Mouse (Mus musculus) gastrocnemius, postnatal 4 days (tissue): ENCODE measurements at regions not wholly inside any gene's neighbourhood (a gene's known extent, or its start where the extent isn't known, plus 50 kb on each side); places are given as distances from the start of the nearest gene placed in this dataset.

Experiments used
- DNase-seq, 2 experiments: peaks; one replicate each; pipeline ENCODE4 v3.0.0; 2021 to 2022; ENCODE audit warnings: low spot score in 2 of 2, mixed read lengths in 2 of 2

DNA sequence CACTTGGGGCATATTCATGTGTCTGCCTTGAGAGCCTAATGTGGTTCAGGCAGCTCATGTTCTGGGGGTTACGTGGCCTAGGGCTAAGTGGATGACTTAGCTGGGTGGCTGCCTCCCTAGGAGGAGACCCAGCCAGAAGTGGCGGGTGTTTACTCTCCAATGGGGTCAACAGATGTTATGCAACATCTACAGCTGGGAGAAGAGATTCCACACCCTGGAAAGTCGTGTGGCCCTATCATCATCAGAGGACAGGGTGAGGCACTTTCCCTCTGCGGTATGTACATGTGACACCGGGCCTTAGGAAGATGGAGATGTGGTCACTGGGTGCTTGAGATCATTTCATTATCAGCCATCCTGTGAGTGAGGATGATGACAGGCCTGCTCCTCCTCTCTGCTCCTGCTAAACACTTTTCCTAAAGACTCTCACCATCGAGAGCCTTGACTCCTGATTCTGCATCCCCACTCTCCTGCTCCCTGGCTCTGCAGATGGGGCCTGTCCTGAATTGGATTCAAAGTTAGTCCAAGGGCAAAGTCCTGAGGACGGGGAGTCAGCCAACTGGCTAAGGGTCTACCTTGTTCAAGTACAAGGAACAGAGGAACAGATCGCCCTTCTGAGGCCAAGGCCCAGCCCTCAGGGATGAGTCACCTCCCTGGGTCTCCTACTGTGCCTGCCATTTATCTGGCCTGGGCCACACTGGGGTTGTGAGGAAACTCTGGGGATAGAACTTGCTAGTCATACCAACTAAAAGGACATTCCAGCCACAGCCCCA is 99.8 kb upstream of the Cops8 start:
- DNase-seq: no peak

- no peak for DNase-seq
Measured at GRCm38 (mm10) chr1:90504583-90505080, 98.1 kb upstream of the Cops8 start.

- DNase-seq: no peak
Measured at GRCm38 (mm10) chr1:90505599-90505998, 97.2 kb upstream of the Cops8 start.

GRCm38 (mm10) chr1:90506582-90506981 is 96.2 kb upstream of the Cops8 start:
- no peak for DNase-seq

- DNase-seq: no peak
Measured at GRCm38 (mm10) chr1:90509371-90509770, 93.4 kb upstream of the Cops8 start.

GRCm38 (mm10) chr1:90513442-90514070 is 89.2 kb upstream of the Cops8 start:
- DNase-seq: no peak

DNA sequence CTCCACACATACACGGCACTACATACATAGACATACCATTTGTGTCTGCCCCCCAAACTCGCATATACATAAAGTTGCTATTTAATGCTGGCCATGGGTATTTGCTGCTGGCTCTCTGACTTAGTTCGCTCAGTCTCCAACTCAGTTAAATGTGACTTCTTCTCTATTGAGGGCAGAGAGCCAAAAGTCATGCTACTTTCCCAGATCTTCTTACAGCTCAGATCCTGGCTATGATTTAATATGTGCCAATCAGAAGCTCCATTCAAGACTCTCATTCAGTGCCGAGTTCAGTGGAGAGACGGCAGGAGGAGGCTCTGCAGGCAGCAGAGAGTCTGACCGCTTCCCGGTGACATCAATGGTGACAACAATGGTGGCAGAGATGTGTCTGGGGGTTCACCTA is 88.6 kb upstream of the Cops8 start:
- DNase-seq: no peak

GRCm38 (mm10) chr1:90518584-90519265 is 84.1 kb upstream of the Cops8 start:
- no peak for DNase-seq

DNA sequence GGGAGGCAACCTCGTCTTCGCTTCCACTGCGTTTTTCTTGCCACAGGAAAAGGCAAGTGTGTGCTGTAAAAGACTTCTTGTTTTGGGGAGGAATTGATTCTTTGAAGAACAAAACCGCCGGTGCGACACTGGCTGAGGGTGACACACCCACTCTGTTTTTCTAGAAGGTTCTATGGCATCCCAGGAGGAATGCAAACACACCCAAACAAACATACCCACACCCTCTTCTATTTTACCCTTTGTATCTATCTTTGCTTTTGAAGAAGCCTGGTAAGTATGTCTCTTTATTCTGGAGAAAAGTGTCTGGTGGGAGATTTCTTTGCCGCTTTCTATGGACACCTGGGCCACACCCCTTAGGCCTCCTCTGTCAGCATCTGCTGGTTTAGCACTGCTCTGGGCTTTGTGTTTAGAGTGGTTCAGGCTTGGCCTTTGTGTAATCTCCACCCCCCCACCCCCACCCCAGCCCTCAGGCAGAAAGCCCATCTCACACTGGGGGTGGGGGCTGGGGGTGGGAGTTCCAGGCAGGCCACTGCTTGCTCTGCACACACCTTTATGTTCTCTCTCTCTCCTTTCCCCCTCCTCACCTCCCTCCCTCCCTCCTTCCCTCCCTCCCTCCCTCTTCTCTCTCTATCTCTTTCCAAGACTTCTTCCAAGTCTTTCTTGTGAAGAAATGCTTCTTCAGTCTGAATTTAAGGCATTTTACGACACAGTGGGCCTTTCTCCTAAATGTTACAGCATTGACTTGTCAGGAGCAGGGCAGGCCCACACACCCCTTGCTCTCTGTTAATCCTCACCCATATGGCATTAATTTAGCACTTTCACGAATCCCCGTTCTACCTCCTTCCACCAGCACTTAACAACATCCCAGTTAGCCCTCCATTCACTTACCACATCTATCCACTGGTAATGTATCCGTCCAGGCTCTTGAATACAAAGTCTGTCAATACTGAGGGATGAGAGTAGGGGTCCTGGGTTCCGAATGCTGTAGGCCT is 83.2 kb upstream of the Cops8 start:
- no peak for DNase-seq

DNA sequence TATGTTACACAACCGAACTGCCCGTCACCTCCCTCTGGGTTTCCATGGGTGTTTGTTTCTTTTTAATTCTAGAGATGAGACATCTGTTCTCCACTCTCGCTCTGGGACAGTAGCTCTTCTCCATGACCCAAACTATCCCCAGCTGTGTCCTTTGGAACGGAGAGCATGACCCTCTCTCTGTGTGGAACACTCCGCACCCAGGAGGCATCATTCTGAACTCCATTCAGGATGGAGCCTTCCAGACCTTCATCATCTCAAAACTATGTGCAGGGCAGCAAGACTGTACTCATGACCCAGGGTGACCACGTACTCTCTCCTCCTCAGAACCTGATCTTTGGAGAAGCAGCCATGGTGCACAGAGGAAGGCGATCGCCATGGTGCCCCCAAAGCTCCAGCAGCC is 80.5 kb upstream of the Cops8 start:
- DNase-seq: no peak

DNA sequence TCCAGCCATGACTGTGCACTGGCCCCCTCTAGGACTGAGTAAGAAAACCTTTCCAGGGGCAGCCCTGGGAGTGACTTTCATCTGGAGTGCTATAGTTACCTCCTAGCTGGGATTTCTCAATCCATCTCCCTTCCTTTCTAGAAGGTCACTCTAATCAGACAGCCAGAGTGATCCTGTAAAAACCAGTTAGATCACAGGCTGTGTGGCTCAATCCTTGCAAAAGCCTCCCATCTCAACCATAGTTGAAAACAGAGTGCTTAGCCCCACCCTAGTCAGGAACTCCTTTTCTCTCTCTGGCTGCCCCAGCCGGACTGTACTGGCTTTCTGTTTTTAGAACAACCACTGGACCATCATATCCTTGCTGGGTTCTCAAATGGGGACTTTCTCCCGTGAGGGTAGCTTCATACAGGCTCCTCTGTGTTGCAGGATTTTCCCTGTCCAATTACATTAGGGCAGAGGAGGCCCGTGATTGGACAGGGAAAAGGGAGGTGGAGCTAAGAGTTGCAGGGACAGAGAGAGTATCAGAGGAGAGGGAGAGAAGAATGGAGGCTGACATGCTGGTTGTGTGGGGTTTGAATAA is 78.0 kb upstream of the Cops8 start:
- no peak for DNase-seq

DNA sequence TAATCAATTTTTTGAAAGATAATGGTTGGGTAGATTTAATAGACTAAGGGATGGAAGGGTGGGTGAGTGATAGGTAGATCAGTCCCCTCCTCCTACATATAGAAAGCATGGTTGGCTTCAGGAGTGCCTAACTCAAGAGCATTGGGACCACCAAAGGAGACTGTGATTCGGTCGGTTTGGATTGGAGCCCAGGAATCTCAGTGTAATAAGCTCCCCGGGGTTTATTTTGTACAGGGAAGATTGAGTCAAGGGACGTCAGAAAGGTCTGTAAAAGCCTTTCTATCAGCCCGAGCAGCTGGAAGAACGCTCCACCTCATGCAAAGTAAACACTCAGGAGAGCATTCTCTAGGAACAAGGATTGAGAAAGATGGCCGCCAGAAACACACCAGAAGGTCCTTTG is 76.5 kb upstream of the Cops8 start:
- DNase-seq: no peak

DNA sequence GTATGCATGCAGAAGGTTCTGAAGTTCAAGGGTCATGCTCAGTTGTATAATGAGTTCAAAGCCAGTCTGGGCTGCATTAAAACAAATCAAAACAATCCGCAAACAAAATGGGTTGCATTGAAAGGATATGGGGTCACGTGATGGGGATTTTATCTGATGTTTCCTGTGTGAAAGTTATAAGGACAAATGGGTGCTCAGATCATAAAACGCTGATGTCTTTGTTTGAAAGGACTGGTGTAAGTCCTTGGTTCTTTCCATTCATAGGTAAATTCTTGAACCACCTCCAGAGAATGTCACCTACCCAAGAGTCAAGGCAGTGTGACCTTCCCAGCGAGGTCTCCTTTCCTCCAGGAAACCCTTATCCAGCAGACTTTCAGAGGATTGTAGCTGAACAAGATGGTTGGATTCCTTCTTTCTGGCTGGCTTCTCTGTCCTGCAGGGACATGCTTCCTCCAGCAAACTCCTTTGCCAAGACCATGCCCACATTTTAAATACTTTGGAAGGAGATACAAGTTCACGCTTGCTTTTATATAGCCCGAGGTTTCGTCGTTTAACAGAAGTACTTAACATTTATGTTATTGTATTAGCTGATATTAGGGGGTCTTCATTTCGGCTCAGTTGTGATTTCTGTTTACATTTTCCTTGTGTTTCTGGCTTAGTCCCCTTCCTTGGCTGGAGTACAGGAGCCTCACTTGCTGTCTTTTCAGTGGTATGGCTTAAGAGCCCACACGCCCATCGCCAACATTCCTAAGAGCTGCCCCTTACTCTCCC is 74.6 kb upstream of the Cops8 start:
- no peak for DNase-seq

DNA sequence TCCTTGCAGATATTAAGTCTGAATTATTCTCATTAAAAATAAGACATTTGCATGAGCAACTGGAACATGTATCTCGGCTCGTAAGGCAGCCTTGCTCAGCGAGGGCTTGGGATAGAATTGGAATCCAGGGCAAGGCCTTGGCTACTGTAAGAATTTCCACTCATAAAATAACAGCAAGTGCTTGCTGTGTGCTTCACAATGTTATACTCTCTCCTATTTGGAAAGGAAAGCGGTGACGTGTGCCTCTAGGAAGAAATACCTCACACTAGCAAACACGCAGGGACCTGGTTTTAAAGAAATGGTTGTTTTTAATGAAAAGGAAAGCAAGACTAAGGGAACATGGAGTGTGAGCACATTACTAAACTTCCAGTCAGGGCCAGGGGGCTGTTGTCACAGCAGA is 69.3 kb upstream of the Cops8 start:
- DNase-seq: no peak

GRCm38 (mm10) chr1:90536105-90536504 is 66.7 kb upstream of the Cops8 start:
- DNase-seq: no peak

- no peak for DNase-seq
Measured at GRCm38 (mm10) chr1:90543801-90544795, 58.7 kb upstream of the Cops8 start.

DNA sequence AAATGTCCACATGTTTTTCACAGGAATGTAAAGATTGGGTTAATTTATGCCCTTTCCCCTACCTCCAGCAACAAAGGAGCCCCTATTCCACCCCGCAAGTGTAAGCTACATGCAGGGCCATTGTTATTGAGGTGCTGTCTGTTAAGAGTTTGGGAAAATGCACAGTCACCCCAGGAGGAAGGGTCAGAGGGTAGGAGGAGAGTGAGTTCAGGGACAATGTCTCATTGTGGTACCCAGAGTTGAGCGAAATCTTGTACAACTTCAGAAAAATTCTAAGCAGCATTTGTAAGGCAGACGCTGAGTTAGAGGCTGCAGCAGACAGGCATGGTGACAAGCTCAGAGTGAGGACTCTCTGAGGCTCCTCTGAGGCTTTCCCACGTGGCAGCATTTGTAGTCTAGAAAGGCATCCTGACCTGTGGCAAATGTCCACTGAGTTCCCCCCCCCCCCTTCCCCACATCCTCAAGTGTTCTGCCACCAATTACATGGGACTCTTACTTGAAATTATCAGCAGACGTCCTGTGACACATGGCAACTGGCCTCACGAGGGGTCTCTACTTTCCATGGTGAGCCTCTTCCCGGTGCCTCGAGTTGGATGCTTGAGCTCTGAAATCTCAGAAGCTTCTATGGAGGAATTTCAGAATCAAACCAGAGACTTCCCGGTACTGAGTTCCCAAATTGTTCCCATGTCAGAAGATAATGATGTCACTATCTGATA is 57.8 kb upstream of the Cops8 start:
- no peak for DNase-seq

GRCm38 (mm10) chr1:90552644-90553043 is 50.1 kb upstream of the Cops8 start:
- no peak for DNase-seq
